Mouse (Mus musculus): ENCODE measurements around the gene 1190005I06Rik.

The 1190005I06Rik gene

GRCm38 (mm10) chr8:120634329-120634839 is 13.0 kb downstream of the 1190005I06Rik start:
- ChIA-PET POLR2A (interaction anchor here in 3 of 4 experiments (0.6 to 3.6 kb wide), 5 partner anchors 8 to 294 kb away, joined by 3 to 24 read pairs (median 4); no protein-coding TSS in a partner anchor), CTCF (interaction anchor here in 2 of 4 experiments (0.8 to 2.9 kb wide), 2 partner anchors 8 kb away, joined by 4 to 12 read pairs; no protein-coding TSS in a partner anchor)

DNA sequence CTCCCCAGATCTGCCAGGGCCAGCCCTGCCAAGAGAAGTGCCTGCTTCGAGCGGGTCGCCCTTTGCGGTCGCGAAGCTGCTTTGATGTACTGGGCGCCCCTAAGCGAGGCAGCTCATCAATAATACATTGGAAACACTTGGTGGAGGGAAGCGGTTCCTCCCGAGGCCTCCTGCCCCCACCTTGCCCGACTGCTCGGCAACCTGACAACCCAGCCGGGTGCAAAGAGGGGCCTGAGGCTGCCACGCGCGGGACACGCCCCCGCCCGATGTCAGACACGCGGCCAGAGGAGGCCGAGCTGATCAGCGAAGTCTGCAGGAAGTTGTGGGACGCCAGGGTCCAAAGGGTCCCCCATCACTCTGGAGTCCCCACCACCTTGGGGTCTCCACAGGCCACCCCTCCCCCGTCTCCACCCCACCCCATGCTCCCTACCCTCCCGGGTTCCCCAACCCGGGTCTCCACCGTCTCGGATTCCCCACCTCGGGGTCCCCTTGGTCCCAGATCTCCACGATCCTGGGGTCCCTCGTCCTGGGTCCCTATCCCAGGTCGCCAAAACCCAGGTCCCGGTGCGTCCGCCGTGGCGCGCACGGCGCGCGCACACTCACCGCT is 13.7 kb downstream of the 1190005I06Rik start:
- ChIA-PET POLR2A (interaction anchor here in 2 of 4 experiments (0.9 to 3.6 kb wide), 9 partner anchors 9 to 32 kb away, joined by 3 to 25 read pairs (median 5); no protein-coding TSS in a partner anchor), CTCF (interaction anchor here (0.6 to 2.9 kb wide), 16 partner anchors 9 to 455 kb away, joined by 3 to 15 read pairs (median 4); no protein-coding TSS in a partner anchor)

- ChIA-PET POLR2A (interaction anchor here in 3 of 4 experiments (0.5 to 3.6 kb wide), 12 partner anchors 9 to 1199 kb away, joined by 3 to 25 read pairs (median 4); no protein-coding TSS in a partner anchor), CTCF (interaction anchor here (0.6 to 2.9 kb wide), 16 partner anchors 8 to 454 kb away, joined by 3 to 15 read pairs (median 4); no protein-coding TSS in a partner anchor)
Measured at GRCm38 (mm10) chr8:120632969-120633664, 14.3 kb downstream of the 1190005I06Rik start.

- POLR2A ChIA-PET = interaction anchor here (0.6 to 3.6 kb wide), 15 partner anchors 8 to 298 kb away, joined by 3 to 25 read pairs (median 4); partner anchors contain the start of gene Gins2 (in 1 of the 4)
- CTCF ChIA-PET = interaction anchor here in 3 of 4 experiments (0.5 to 2.9 kb wide), 11 partner anchors 9 to 593 kb away, joined by 3 to 12 read pairs (median 3); no protein-coding TSS in a partner anchor
Measured at GRCm38 (mm10) chr8:120631441-120632375, 15.7 kb downstream of the 1190005I06Rik start.

DNA sequence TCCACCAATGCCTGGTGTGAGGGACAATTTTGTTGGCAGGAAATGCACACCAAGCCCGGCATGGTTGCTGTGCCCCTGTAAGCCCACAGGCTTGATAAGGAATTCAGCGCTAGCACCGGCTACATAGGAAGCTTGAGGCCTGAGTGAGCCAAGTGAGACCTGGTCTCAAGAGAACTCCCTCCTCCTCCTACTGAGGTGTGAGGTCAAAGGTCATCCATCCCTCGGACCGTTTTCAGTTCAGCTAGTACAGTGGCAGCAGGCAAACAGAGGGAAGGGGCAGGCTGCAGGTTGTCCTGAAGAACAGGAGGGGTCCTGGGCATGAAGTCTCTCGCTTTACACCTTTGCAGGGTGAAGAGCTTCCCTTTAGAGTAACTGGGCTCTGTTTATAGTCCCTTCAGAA is 16.6 kb downstream of the 1190005I06Rik start:
- CTCF ChIA-PET = interaction anchor here in 3 of 4 experiments (0.5 to 1.8 kb wide), 5 partner anchors 81 to 592 kb away, joined by 3 to 4 read pairs (median 3); no protein-coding TSS in a partner anchor
- POLR2A ChIA-PET = interaction anchor here (0.9 to 3.6 kb wide), 10 partner anchors 9 to 298 kb away, joined by 3 to 25 read pairs (median 4); no protein-coding TSS in a partner anchor

DNA sequence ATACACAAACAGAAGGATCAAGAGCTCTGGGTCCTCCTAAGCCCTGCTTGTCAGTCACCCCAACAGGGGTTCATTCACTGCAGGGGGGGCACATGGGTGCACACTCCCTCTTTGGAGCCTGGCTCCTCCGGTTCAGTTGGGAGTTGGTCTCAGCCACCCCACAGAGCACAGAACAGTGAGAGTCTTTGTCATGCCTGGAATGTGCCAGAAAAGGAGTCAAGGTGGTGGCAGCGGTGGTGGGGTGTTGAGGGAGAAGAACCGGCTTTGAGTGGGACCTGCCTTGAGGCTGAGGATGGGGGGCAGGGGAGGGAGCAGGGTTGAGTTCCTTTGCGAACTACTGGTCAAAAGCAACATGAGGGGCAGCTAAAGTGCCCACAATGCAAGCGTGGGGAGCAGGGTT is 17.4 kb downstream of the 1190005I06Rik start:
- ChIA-PET CTCF (interaction anchor here in 2 of 4 experiments (0.9 to 1.0 kb wide), 2 partner anchors 12 to 310 kb away, joined by 3 read pairs; no protein-coding TSS in a partner anchor), POLR2A (interaction anchor here in 3 of 4 experiments (0.8 to 2.5 kb wide), 5 partner anchors 10 to 242 kb away, joined by 3 to 18 read pairs (median 4); no protein-coding TSS in a partner anchor)

- POLR2A ChIA-PET = interaction anchor here in 2 of 4 experiments (1.0 to 1.6 kb wide), 3 partner anchors 9 to 14 kb away, joined by 4 to 5 read pairs (median 4); no protein-coding TSS in a partner anchor
- CTCF ChIA-PET = no interaction called here
Measured at GRCm38 (mm10) chr8:120627298-120627697, 20.1 kb downstream of the 1190005I06Rik start.

- ChIA-PET POLR2A (interaction anchor here in 3 of 4 experiments (0.6 to 1.6 kb wide), 10 partner anchors 8 to 1156 kb away, joined by 3 to 5 read pairs (median 3); no protein-coding TSS in a partner anchor), CTCF (interaction anchor here in 2 of 4 experiments (0.5 to 1.2 kb wide), 13 partner anchors 9 to 953 kb away, joined by 3 to 5 read pairs (median 3); no protein-coding TSS in a partner anchor)
Measured at GRCm38 (mm10) chr8:120626461-120626860, 21.0 kb downstream of the 1190005I06Rik start.

- ChIA-PET POLR2A (interaction anchor here in 3 of 4 experiments (0.6 to 2.4 kb wide), 11 partner anchors 8 to 420 kb away, joined by 3 to 7 read pairs (median 3); partner anchors contain the start of gene Gm27021 (in 1 of the 3)), CTCF (interaction anchor here (0.6 to 2.5 kb wide), 8 partner anchors 17 to 611 kb away, joined by 3 to 7 read pairs (median 3); no protein-coding TSS in a partner anchor)
Measured at GRCm38 (mm10) chr8:120623608-120624007, 23.8 kb downstream of the 1190005I06Rik start.

DNA sequence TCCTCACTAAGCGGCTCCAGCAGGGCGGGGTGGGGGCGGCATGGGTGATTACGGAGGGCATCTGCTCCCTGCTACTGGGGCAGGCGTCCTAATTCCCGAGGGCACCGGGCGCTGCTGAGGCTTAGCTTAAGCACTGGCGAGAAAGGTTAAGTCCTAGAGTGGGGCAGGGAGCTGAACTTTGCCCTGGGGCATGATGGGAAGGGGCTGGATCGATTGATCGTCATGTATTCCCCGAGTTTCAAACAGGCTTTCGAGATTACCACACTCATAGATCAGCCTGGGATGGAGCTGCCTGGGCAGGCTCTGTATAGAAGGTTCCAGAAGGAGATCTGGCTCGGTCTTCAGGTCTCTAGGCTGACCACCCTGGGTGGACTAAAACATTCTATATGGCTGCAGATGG is 25.3 kb downstream of the 1190005I06Rik start:
- ChIA-PET CTCF (interaction anchor here in 2 of 4 experiments (0.6 to 1.4 kb wide), 11 partner anchors 10 to 601 kb away, joined by 3 to 8 read pairs (median 3); partner anchors contain the start of genes Cox4i1 (in 1 of the 2), Emc8 (in 1 of the 2) and Gm27021 (in 1 of the 2)), POLR2A (interaction anchor here (0.6 to 2.4 kb wide), 13 partner anchors 10 to 287 kb away, joined by 3 to 5 read pairs (median 4); partner anchors contain the start of gene Gins2 (in 1 of the 4))

DNA sequence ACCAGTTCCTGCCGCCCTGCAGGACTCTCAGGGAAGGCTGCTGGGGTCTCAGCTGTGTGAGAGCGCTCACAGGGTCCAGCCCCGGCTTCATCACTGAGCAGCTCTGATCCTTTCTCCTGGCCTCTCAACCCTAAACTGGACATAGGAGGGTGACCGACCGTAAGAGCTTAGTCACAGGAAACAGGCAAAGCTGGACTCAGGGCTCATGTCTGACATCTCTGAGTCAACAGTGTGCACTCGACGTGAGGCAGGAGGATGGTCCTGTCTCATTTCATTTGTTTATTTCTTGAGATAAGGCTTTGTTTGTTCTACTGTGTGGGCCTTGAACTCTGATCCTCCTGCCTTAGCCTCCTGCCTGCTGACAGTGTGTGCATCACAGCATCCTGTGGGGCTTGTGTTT is 27.0 kb downstream of the 1190005I06Rik start:
- CTCF ChIA-PET = interaction anchor here (0.6 to 2.1 kb wide), 10 partner anchors 51 to 442 kb away, joined by 3 to 10 read pairs (median 3); no protein-coding TSS in a partner anchor

DNA sequence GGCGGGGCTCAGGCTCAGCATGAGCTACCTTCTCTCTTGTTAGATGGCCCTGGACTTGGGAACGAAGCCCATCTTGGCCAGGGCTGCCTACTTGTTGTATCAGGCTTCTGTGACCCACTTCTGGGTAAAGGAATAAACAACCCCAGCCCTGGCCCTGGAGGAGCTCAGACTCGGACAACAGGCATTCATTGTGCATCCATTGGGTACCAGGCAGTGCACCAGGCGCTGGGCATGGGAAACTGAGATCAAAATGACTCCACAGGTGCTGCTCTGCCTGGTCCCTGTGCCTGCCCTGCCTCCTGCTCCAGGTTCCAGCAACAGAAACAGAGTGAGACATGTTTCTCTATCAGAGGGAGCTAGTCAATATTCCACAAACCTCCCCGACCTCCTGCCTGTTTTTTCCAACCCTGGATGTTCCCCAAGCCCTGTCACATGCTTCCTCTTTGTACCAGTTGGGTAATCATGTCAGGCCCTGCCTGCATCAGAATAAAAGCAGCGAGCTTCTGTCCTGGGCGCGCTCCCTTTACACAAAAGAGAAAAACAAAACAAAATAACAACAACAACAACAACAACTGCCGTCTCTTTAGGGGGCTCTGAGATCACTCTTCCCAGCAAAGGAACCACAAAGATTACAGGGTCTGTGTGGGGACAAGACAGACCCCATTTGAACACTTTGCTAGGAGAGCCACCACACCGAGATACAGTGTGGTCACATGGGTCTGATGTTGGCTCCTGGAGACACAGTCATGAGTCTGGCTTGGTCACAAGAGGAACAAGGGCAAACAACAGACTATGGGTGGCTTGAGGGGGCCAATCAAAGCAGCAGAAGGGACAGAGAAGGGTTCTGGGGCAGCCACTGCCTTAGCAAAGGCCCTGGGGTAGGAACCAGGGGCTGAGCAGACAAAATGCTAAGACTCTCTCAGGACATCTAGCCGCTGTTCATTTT is 27.9 kb downstream of the 1190005I06Rik start:
- CTCF ChIA-PET = interaction anchor here (0.5 to 2.1 kb wide), 28 partner anchors 9 to 636 kb away, joined by 3 to 13 read pairs (median 4); no protein-coding TSS in a partner anchor

More for the DNA sequence above, 27.0 kb downstream of the 1190005I06Rik start:
- POLR2A ChIA-PET = interaction anchor here (0.7 to 3.7 kb wide), 14 partner anchors 9 to 562 kb away, joined by 3 to 25 read pairs (median 4); no protein-coding TSS in a partner anchor

GRCm38 (mm10) chr8:120618110-120618509 is 29.3 kb downstream of the 1190005I06Rik start:
- ChIA-PET CTCF (interaction anchor here (0.5 to 2.1 kb wide), 21 partner anchors 9 to 637 kb away, joined by 3 to 11 read pairs (median 4); no protein-coding TSS in a partner anchor), POLR2A (interaction anchor here in 3 of 4 experiments (0.6 to 3.7 kb wide), 15 partner anchors 8 to 551 kb away, joined by 3 to 25 read pairs (median 4); partner anchors contain the start of genes 1190005I06Rik (in 1 of the 3) and Gins2 (in 1 of the 3))

More for the DNA sequence above, 27.9 kb downstream of the 1190005I06Rik start:
- POLR2A ChIA-PET = interaction anchor here (0.5 to 3.7 kb wide), 36 partner anchors 7 to 984 kb away, joined by 3 to 25 read pairs (median 4); partner anchors contain the start of genes Gins2 (in 1 of the 4) and Kcng4 (in 1 of the 4)

- ChIA-PET POLR2A (interaction anchor here in 3 of 4 experiments (0.6 to 3.7 kb wide), 11 partner anchors 8 to 99 kb away, joined by 3 to 25 read pairs (median 5); partner anchors contain the start of gene Gins2 (in 2 of the 3)), CTCF (interaction anchor here (0.5 to 2.1 kb wide), 18 partner anchors 10 to 373 kb away, joined by 3 to 16 read pairs (median 4); no protein-coding TSS in a partner anchor)
Measured at GRCm38 (mm10) chr8:120616663-120617626, 30.5 kb downstream of the 1190005I06Rik start.
